Mouse (Mus musculus) stomach, embryonic 16.5 days (tissue): ENCODE measurements around the gene Napa. TPM values are rescaled to one million over a fixed set of nuclear protein-coding genes. Genes with fewer than 3 reads are reported as not detected.

ENCODE experiments used
- ATAC-seq: fragments of 200-750 bp; cut with Nextera tagmentation; 2 replicates; pipeline ENCODE4 v1.8.0; 2017; ENCODE audit warnings: moderate number of reproducible peaks, moderate TSS enrichment; ENCODE audit not compliant: insufficient read depth, low FRiP score
- H3K27ac ChIP-seq: fragments of 300-500 bp; sonication (generic); 2 replicates; pipeline ENCODE4 v1.5.1; 2014; ENCODE audit warnings: low read length
- H3K27me3 ChIP-seq: fragments of 300-500 bp; sonication (generic); 2 replicates; pipeline ENCODE4 v1.6.1; 2014; ENCODE audit warnings: low read length, control low read depth, mixed read lengths; ENCODE audit not compliant: control insufficient read depth, insufficient read depth
- H3K36me3 ChIP-seq: fragments of 300-500 bp; sonication (generic); 2 replicates; pipeline ENCODE4 v1.6.1; 2014; ENCODE audit warnings: low read length; ENCODE audit not compliant: control insufficient read depth, insufficient read depth
- H3K4me1 ChIP-seq: fragments of 300-500 bp; sonication (generic); 2 replicates; pipeline ENCODE4 v1.6.1; 2014; ENCODE audit warnings: low read length, control low read depth, mixed read lengths; ENCODE audit not compliant: control insufficient read depth, insufficient read depth
- H3K4me2 ChIP-seq: fragments of 300-500 bp; sonication (generic); 2 replicates; pipeline ENCODE4 v1.6.1; 2014; ENCODE audit warnings: low read depth, low read length, mixed read lengths
- H3K4me3 ChIP-seq: fragments of 300-500 bp; sonication (generic); replicated peaks from 2 replicates; pipeline ENCODE4 v1.5.1; 2014; ENCODE audit warnings: mild to moderate bottlenecking, low read length
- H3K9ac ChIP-seq: fragments of 300-500 bp; sonication (generic); 2 replicates; pipeline ENCODE4 v1.6.1; 2014; ENCODE audit warnings: low read length
- H3K9me3 ChIP-seq: fragments of 300-500 bp; sonication (generic); replicated peaks from 2 replicates; pipeline ENCODE4 v1.6.1; 2016; ENCODE audit warnings: low read length, control low read depth; ENCODE audit not compliant: control insufficient read depth
- whole genome bisulfite sequencing: fragments of 180-500 bp; shearing (Covaris S2); extraction: QIAGEN DNeasy Blood & Tissue Kit; methylation state at CpG from one replicate; pipeline ENCODE4 v1.1.7; 2014; 5-methylcytosine and 5-hydroxymethylcytosine counted together
- polyA plus RNA-seq: library from polyadenylated mRNA; unstranded; fragments of >200 nt; fragmentation: Nextera tagmentation; extraction: Ambion mirVana; gene quantifications from 2 replicates; pipeline ENCODE4 v1.2.1, GENCODE M21; 2015

Gene Napa
- polyA plus RNA-seq, 1 experiment from 2014 or later: 206 TPM

GRCm38 (mm10) chr7:16158735-16159134 is 60.5 kb downstream of the Napa start:
- Histone ChIP-seq H3K9ac (no peak overlapping the region), H3K27ac (no peak overlapping the region), H3K4me1 (no peaks in the 10 kb centered on the region), H3K4me2 (peak overlapping the region; percentile 35; the same call in 1 of the 2 replicates), H3K36me3 (no peaks in the 10 kb centered on the region), H3K27me3 (peaks cover 8% of the 10 kb centered on the region), H3K9me3 (0 out of 2 replicates have a peak, but pooled peaks cover 4% of the 10 kb centered on the region), H3K4me3 (0 out of 2 replicates have a peak overlapping the region, but pooled peaks have one; percentile 15)
- WGBS: 10% methylated on average over 39 of the region's 39 CpGs
- ATAC-seq: no peak

- peak; percentile 35; the same call in 1 of the 2 replicates for ATAC-seq
- H3K4me2 ChIP-seq: no peak overlapping the region
- peaks cover 8% of the 10 kb centered on the region for H3K27me3 ChIP-seq
- no peak overlapping the region for H3K9ac ChIP-seq
- H3K4me3 ChIP-seq: no peak overlapping the region
- no peaks in the 10 kb centered on the region for H3K36me3 ChIP-seq
- H3K4me1 ChIP-seq: no peaks in the 10 kb centered on the region
- 67% methylated on average over 3 of the region's 3 CpGs for WGBS
- H3K27ac ChIP-seq: no peak overlapping the region
- H3K9me3 ChIP-seq: 0 out of 2 replicates have a peak, but pooled peaks cover 4% of the 10 kb centered on the region
Measured at GRCm38 (mm10) chr7:16160702-16161101, 62.4 kb downstream of the Napa start.

- Histone ChIP-seq H3K4me1 (no peaks in the 10 kb centered on the region), H3K27ac (no peak overlapping the region), H3K9ac (no peak overlapping the region), H3K4me2 (no peak overlapping the region), H3K9me3 (0 out of 2 replicates have a peak, but pooled peaks cover 4% of the 10 kb centered on the region), H3K36me3 (no peaks in the 10 kb centered on the region), H3K4me3 (no peak overlapping the region), H3K27me3 (peaks cover 8% of the 10 kb centered on the region)
- 85% methylated on average over 9 of the region's 9 CpGs for WGBS
- no peak for ATAC-seq
Measured at GRCm38 (mm10) chr7:16161302-16161701, 63.0 kb downstream of the Napa start.

- WGBS: 72% methylated on average over 7 of the region's 7 CpGs
- Histone ChIP-seq H3K9ac (no peak overlapping the region), H3K9me3 (0 out of 2 replicates have a peak, but pooled peaks cover 4% of the 10 kb centered on the region), H3K27me3 (peaks cover 8% of the 10 kb centered on the region), H3K4me2 (no peak overlapping the region), H3K27ac (no peak overlapping the region), H3K4me1 (no peaks in the 10 kb centered on the region), H3K36me3 (no peaks in the 10 kb centered on the region), H3K4me3 (no peak overlapping the region)
- ATAC-seq: no peak
Measured at GRCm38 (mm10) chr7:16162036-16162435, 63.8 kb downstream of the Napa start.

Other genes starting within 250 kb of the Napa start
- not detected in 2 replicates for gene Crx, start 218.5 kb upstream of the Napa start, polyA plus RNA-seq
- gene Crxos, start 215.8 kb upstream of the Napa start, polyA plus RNA-seq: not detected in 2 replicates
- 684 and 739 TPM in 2 replicates for gene Selenow, start 176.1 kb upstream of the Napa start, polyA plus RNA-seq
- 162 and 168 TPM in 2 replicates for gene Nop53, start 152.4 kb upstream of the Napa start, polyA plus RNA-seq
- gene Ehd2, start 130.9 kb upstream of the Napa start, polyA plus RNA-seq: 65.8 and 76.3 TPM in 2 replicates
- 3.9 and 4.5 TPM in 2 replicates for gene Bicra, start 50.5 kb upstream of the Napa start, polyA plus RNA-seq
- gene Zfp541, start 36.6 kb upstream of the Napa start, polyA plus RNA-seq: 0.05 and 0.10 TPM in 2 replicates
- 26.7 and 27.2 TPM in 2 replicates for gene Kptn, start 21.4 kb downstream of the Napa start, polyA plus RNA-seq
- gene Slc8a2, start 31.4 kb downstream of the Napa start, polyA plus RNA-seq: 0.25 TPM in 2 replicates
- 22.0 and 22.1 TPM in 2 replicates for gene Meis3, start 76.6 kb downstream of the Napa start, polyA plus RNA-seq
- gene Dhx34, start 123.6 kb downstream of the Napa start, polyA plus RNA-seq: 34.3 and 36.6 TPM in 2 replicates
- 0.21 and 0.30 TPM in 2 replicates for gene C5ar2, start 145.7 kb downstream of the Napa start, polyA plus RNA-seq
- 4.6 and 4.8 TPM in 2 replicates for gene C5ar1, start 161.1 kb downstream of the Napa start, polyA plus RNA-seq
- gene Inafm1, start 175.2 kb downstream of the Napa start, polyA plus RNA-seq: 11.8 and 12.8 TPM in 2 replicates
- gene Ccdc9, start 188.3 kb downstream of the Napa start, polyA plus RNA-seq: 16.7 and 18.8 TPM in 2 replicates
- gene Bbc3, start 209.9 kb downstream of the Napa start, polyA plus RNA-seq: 3.7 and 4.1 TPM in 2 replicates